ENCODE assay signal across 16 mouse cellular contexts in genomic region chr15:103522458-103523099, GRCm38 (mm10). TPM values are rescaled to one million over a fixed set of nuclear protein-coding genes. Genes with fewer than 3 reads are reported as not detected.
A peak's percentile ranks its signal among the peaks of the same experiment; 100 is the strongest.
DNase-seq lines count a peak whose midpoint lies in the region; ATAC-seq and TF ChIP-seq lines count a peak whose summit lies in the region.
"Had no signal": no experiment of that assay in that cellular context is flagged by ENCODE, and none has a peak within 500 bp of the region (broad histone marks: within the 10 kb centered on the region; RNA-seq: fewer than 3 reads in every experiment).

No protein-coding gene starts in this region.

- DNase-seq in hindbrain, embryonic 10.5 days (ENCODE audit: low spot score): no peak
- DNase-seq in hindbrain, embryonic 14.5 days (ENCODE audit: low spot score): no peak
- DNase-seq in R1 (ENCODE audit: low read depth, low spot score): peak; percentile 81
- peak; percentile 34 for DNase-seq in forebrain, postnatal 0 days
- no peak for DNase-seq in thymus, postnatal 14 days
- DNase-seq in testis, postnatal 10 days (ENCODE audit: low spot score): no peak
- DNase-seq: kidney, adult 8-10 months; right cerebral cortex, adult 18-20 months had no signal

- no peak overlapping the region for H3K9ac ChIP-seq in hindbrain, embryonic 14.5 days
- no peak overlapping the region for H3K9ac ChIP-seq in forebrain, postnatal 0 days
- no peak overlapping the region for H3K9ac ChIP-seq in midbrain, embryonic 13.5 days (replicated peaks)
- H3K9ac ChIP-seq: embryonic facial prominence, embryonic 12.5 days had no signal

- TF ChIP-seq CTCF in forebrain, postnatal 0 days (IDR thresholded peaks at IDR 0.05; ENCODE audit: low read depth): no peak

- peaks cover 53% of the 10 kb centered on the region for H3K36me3 ChIP-seq in hindbrain, embryonic 10.5 days
- H3K36me3 ChIP-seq in hindbrain, embryonic 14.5 days (replicated peaks; ENCODE audit: control insufficient read depth, insufficient read depth): peaks cover 56% of the 10 kb centered on the region
- peaks cover 31% of the 10 kb centered on the region for H3K36me3 ChIP-seq in forebrain, postnatal 0 days (ENCODE audit: insufficient read depth)
- peaks cover 52% of the 10 kb centered on the region for H3K36me3 ChIP-seq in midbrain, embryonic 13.5 days
- H3K36me3 ChIP-seq: embryonic facial prominence, embryonic 12.5 days had no signal

- no peaks in the 10 kb centered on the region for H3K9me3 ChIP-seq in hindbrain, embryonic 10.5 days
- no peaks in the 10 kb centered on the region for H3K9me3 ChIP-seq in hindbrain, embryonic 14.5 days (ENCODE audit: control insufficient read depth, low read length)
- H3K9me3 ChIP-seq in forebrain, postnatal 0 days (ENCODE audit: low read length): no peaks in the 10 kb centered on the region
- no peaks in the 10 kb centered on the region for H3K9me3 ChIP-seq in midbrain, embryonic 13.5 days
- H3K9me3 ChIP-seq: embryonic facial prominence, embryonic 12.5 days; G1E; megakaryocyte, embryonic 14.5 days had no signal

- H3K4me2 ChIP-seq in hindbrain, embryonic 14.5 days (replicated peaks): no peak overlapping the region
- no peak overlapping the region for H3K4me2 ChIP-seq in forebrain, postnatal 0 days (ENCODE audit: low read depth)
- H3K4me2 ChIP-seq in midbrain, embryonic 13.5 days (replicated peaks): 0 out of 2 replicates have a peak overlapping the region, but pooled peaks have one; percentile 0
- H3K4me2 ChIP-seq: embryonic facial prominence, embryonic 12.5 days had no signal

- no peak overlapping the region for H3K4me3 ChIP-seq in hindbrain, embryonic 10.5 days
- H3K4me3 ChIP-seq in hindbrain, embryonic 14.5 days (replicated peaks; ENCODE audit: low read length): no peak overlapping the region
- no peak overlapping the region for H3K4me3 ChIP-seq in forebrain, postnatal 0 days (ENCODE audit: low read depth, low read length)
- no peak overlapping the region for H3K4me3 ChIP-seq in midbrain, embryonic 13.5 days (replicated peaks)
- H3K4me3 ChIP-seq: embryonic facial prominence, embryonic 12.5 days; megakaryocyte, embryonic 14.5 days had no signal

- peak overlapping the region; percentile 88 for H3K27ac ChIP-seq in hindbrain, embryonic 10.5 days
- H3K27ac ChIP-seq in hindbrain, embryonic 14.5 days: no peak overlapping the region; the same call in 1 of the 2 replicates
- H3K27ac ChIP-seq in forebrain, postnatal 0 days (ENCODE audit: low read depth, low read length): peak overlapping the region; percentile 73
- H3K27ac ChIP-seq in midbrain, embryonic 13.5 days: peak overlapping the region; percentile 32; the same call in 1 of the 2 replicates
- H3K27ac ChIP-seq: embryonic facial prominence, embryonic 12.5 days had no signal

- no peaks in the 10 kb centered on the region for H3K27me3 ChIP-seq in hindbrain, embryonic 10.5 days (ENCODE audit: insufficient read depth, poor library complexity, severe bottlenecking)
- no peaks in the 10 kb centered on the region for H3K27me3 ChIP-seq in hindbrain, embryonic 14.5 days (ENCODE audit: control insufficient read depth, insufficient read depth, low read length)
- H3K27me3 ChIP-seq in forebrain, postnatal 0 days (ENCODE audit: insufficient read depth, low read length): no peaks in the 10 kb centered on the region
- no peaks in the 10 kb centered on the region for H3K27me3 ChIP-seq in midbrain, embryonic 13.5 days
- H3K27me3 ChIP-seq: embryonic facial prominence, embryonic 12.5 days had no signal

- 75% methylated on average over 3 of the region's 3 CpGs for WGBS in hindbrain, embryonic 10.5 days
- WGBS in hindbrain, embryonic 14.5 days: 64% methylated on average over 3 of the region's 3 CpGs
- 61% methylated on average over 3 of the region's 3 CpGs for WGBS in forebrain, postnatal 0 days
- 55% methylated on average over 3 of the region's 3 CpGs for WGBS in midbrain, embryonic 13.5 days

- no peak for ATAC-seq in hindbrain, embryonic 14.5 days (ENCODE audit: low FRiP score)
- peak; percentile 62 for ATAC-seq in forebrain, postnatal 0 days
- ATAC-seq in midbrain, embryonic 13.5 days: no peak
- ATAC-seq in erythroblast, adult 5-6 weeks (replicated peaks; ENCODE audit: low FRiP score, poor library complexity, severe bottlenecking): no peak

- H3K4me1 ChIP-seq in hindbrain, embryonic 10.5 days (replicated peaks): peaks cover 54% of the 10 kb centered on the region
- H3K4me1 ChIP-seq in hindbrain, embryonic 14.5 days (replicated peaks; ENCODE audit: control insufficient read depth, insufficient read depth, low read length): peaks cover 40% of the 10 kb centered on the region
- H3K4me1 ChIP-seq in forebrain, postnatal 0 days (ENCODE audit: insufficient read depth): peaks cover 23% of the 10 kb centered on the region
- H3K4me1 ChIP-seq in midbrain, embryonic 13.5 days (replicated peaks): peaks cover 47% of the 10 kb centered on the region
- H3K4me1 ChIP-seq: megakaryocyte, embryonic 14.5 days had no signal

RNA-seq across cellular contexts. Expression of gene Ppp1r1a, which starts 15.2 kb away (rescaled TPM):
- polyA plus RNA-seq in hindbrain, embryonic 10.5 days (2016; fragmentation: Nextera tagmentation; extraction: Ambion mirVana): 37.7 and 56.5 TPM in 2 replicates
- polyA plus RNA-seq in hindbrain, embryonic 14.5 days (2014; fragmentation: Nextera tagmentation; extraction: Ambion mirVana): 124 and 125 TPM in 2 replicates
- total RNA-seq in forebrain, postnatal 0 days (2014; rRNA removed): 109 and 128 TPM in 2 replicates
- polyA plus RNA-seq in forebrain, postnatal 0 days (2015; fragmentation: Nextera tagmentation; extraction: Ambion mirVana): 206 and 236 TPM in 2 replicates
- polyA plus RNA-seq in midbrain, embryonic 13.5 days (2015; fragmentation: Nextera tagmentation; extraction: Ambion mirVana): 84.8 and 86.8 TPM in 2 replicates
- total RNA-seq in erythroblast, adult 5-6 weeks (2015; ENCODE audit: low replicate concordance): not detected in 2 replicates
- not detected in 2 replicates for total RNA-seq in erythroblast, adult 5-6 weeks (2017; ENCODE audit: low replicate concordance)
- total RNA-seq: G1E had no signal
- polyA plus RNA-seq: G1E had no signal

RNA-seq across cellular contexts. Expression of gene Pde1b, which starts 19.7 kb away (rescaled TPM):
- polyA plus RNA-seq in hindbrain, embryonic 10.5 days (2016; fragmentation: Nextera tagmentation; extraction: Ambion mirVana): 26.8 and 44.9 TPM in 2 replicates
- 88.9 and 90.0 TPM in 2 replicates for polyA plus RNA-seq in hindbrain, embryonic 14.5 days (2014; fragmentation: Nextera tagmentation; extraction: Ambion mirVana)
- 78.8 and 79.0 TPM in 2 replicates for total RNA-seq in forebrain, postnatal 0 days (2014; rRNA removed)
- polyA plus RNA-seq in forebrain, postnatal 0 days (2015; fragmentation: Nextera tagmentation; extraction: Ambion mirVana): 43.4 and 54.1 TPM in 2 replicates
- 67.5 and 70.8 TPM in 2 replicates for polyA plus RNA-seq in midbrain, embryonic 13.5 days (2015; fragmentation: Nextera tagmentation; extraction: Ambion mirVana)
- 1.9 and 4.6 TPM in 2 replicates for total RNA-seq in erythroblast, adult 5-6 weeks (2015; ENCODE audit: low replicate concordance)
- 1.5 and 2.0 TPM in 2 replicates for total RNA-seq in erythroblast, adult 5-6 weeks (2017; ENCODE audit: low replicate concordance)

RNA-seq across cellular contexts. Expression of gene Glycam1, which starts 42.3 kb away (rescaled TPM):
- polyA plus RNA-seq in hindbrain, embryonic 10.5 days (2016; fragmentation: Nextera tagmentation; extraction: Ambion mirVana): not detected in 2 replicates
- not detected in 2 replicates for polyA plus RNA-seq in hindbrain, embryonic 14.5 days (2014; fragmentation: Nextera tagmentation; extraction: Ambion mirVana)
- total RNA-seq in forebrain, postnatal 0 days (2014; rRNA removed): not detected in 2 replicates
- 0.24 TPM in 1 of 2 replicates, not detected in the other for polyA plus RNA-seq in forebrain, postnatal 0 days (2015; fragmentation: Nextera tagmentation; extraction: Ambion mirVana)
- not detected in 2 replicates for polyA plus RNA-seq in midbrain, embryonic 13.5 days (2015; fragmentation: Nextera tagmentation; extraction: Ambion mirVana)
- total RNA-seq in erythroblast, adult 5-6 weeks (2015; ENCODE audit: low replicate concordance): not detected in 2 replicates
- not detected in 2 replicates for total RNA-seq in erythroblast, adult 5-6 weeks (2017; ENCODE audit: low replicate concordance)
- total RNA-seq: G1E had no signal
- polyA plus RNA-seq: embryonic facial prominence, embryonic 12.5 days; G1E; gonadal fat pad, adult 2 months; limb, embryonic 11.5 days; thymus, postnatal 0 days had no signal

Comparison
In these comparisons a context has a peak if more than half of its experiments do, and no peak if none do; other contexts are left out.
1. DNase-seq: peak in R1 (single experiment) and forebrain, postnatal 0 days (single experiment); none in hindbrain, embryonic 10.5 days (single experiment), hindbrain, embryonic 14.5 days (single experiment), thymus, postnatal 14 days (single experiment) and testis, postnatal 10 days (single experiment).